Mouse (Mus musculus): ENCODE measurements around the gene Lyg2. TPM values are rescaled to one million over a fixed set of nuclear protein-coding genes. Genes with fewer than 3 reads are reported as not detected.

Gene Lyg2
- polyA plus RNA-seq, 1 experiment from 2014 or later, result not detected

GRCm38 (mm10) chr1:37931806-37932205 lies 15.5 kb upstream of the Lyg2 start:
- H3K9ac ChIP-seq (ENCODE audit: low read length), result no peak overlapping the region
- H3K27ac ChIP-seq (ENCODE audit: low read depth), result no peak overlapping the region
- H3K4me2 ChIP-seq (ENCODE audit: low read length), result no peak overlapping the region
- 21% methylated on average over 3 of the region's 3 CpGs for WGBS
- no peaks in the 10 kb centered on the region for H3K27me3 ChIP-seq (replicated peaks; ENCODE audit: control insufficient read depth, insufficient read depth, low read length)
- H3K4me3 ChIP-seq (ENCODE audit: low read depth, low read length), result no peak overlapping the region
- DNase-seq (ENCODE audit: low spot score), result no peak
- H3K36me3 ChIP-seq (ENCODE audit: control insufficient read depth, insufficient read depth, low read length), result no peaks in the 10 kb centered on the region
- H3K4me1 ChIP-seq (replicated peaks; ENCODE audit: control insufficient read depth, insufficient read depth, low read length), result no peaks in the 10 kb centered on the region
- peak; percentile 62 for ATAC-seq (replicated peaks; ENCODE audit: low FRiP score, low TSS enrichment, low read depth)
- no peaks in the 10 kb centered on the region for H3K9me3 ChIP-seq (ENCODE audit: control insufficient read depth, low read length)

- Histone ChIP-seq H3K9me3 (ENCODE audit: control insufficient read depth, low read length) (no peaks in the 10 kb centered on the region), H3K9ac (ENCODE audit: low read length) (no peak overlapping the region), H3K27ac (ENCODE audit: low read depth) (no peak overlapping the region), H3K36me3 (ENCODE audit: control insufficient read depth, insufficient read depth, low read length) (no peaks in the 10 kb centered on the region), H3K4me1 (replicated peaks; ENCODE audit: control insufficient read depth, insufficient read depth, low read length) (no peaks in the 10 kb centered on the region), H3K4me2 (ENCODE audit: low read length) (no peak overlapping the region), H3K4me3 (ENCODE audit: low read depth, low read length) (no peak overlapping the region), H3K27me3 (replicated peaks; ENCODE audit: control insufficient read depth, insufficient read depth, low read length) (no peaks in the 10 kb centered on the region)
- DNase-seq (ENCODE audit: low spot score) (no peak), ATAC-seq (replicated peaks; ENCODE audit: low FRiP score, low TSS enrichment, low read depth) (no peak)
- WGBS, result 81% methylated on average over 8 of the region's 8 CpGs
Observed at GRCm38 (mm10) chr1:37925971-37926370, 9.7 kb upstream of the Lyg2 start.

GRCm38 (mm10) chr1:37922536-37922935 lies 6.2 kb upstream of the Lyg2 start:
- 64% methylated on average over 8 of the region's 8 CpGs for WGBS
- ATAC-seq (replicated peaks; ENCODE audit: low FRiP score, low TSS enrichment, low read depth), result no peak
- Histone ChIP-seq H3K4me1 (replicated peaks; ENCODE audit: control insufficient read depth, insufficient read depth, low read length) (no peaks in the 10 kb centered on the region), H3K27ac (ENCODE audit: low read depth) (no peak overlapping the region), H3K27me3 (replicated peaks; ENCODE audit: control insufficient read depth, insufficient read depth, low read length) (no peaks in the 10 kb centered on the region), H3K9ac (ENCODE audit: low read length) (no peak overlapping the region), H3K9me3 (ENCODE audit: control insufficient read depth, low read length) (no peaks in the 10 kb centered on the region), H3K4me3 (ENCODE audit: low read depth, low read length) (no peak overlapping the region), H3K4me2 (ENCODE audit: low read length) (no peak overlapping the region), H3K36me3 (ENCODE audit: control insufficient read depth, insufficient read depth, low read length) (no peaks in the 10 kb centered on the region)
- DNase-seq (ENCODE audit: low spot score), result no peak

- Histone ChIP-seq H3K36me3 (ENCODE audit: control insufficient read depth, insufficient read depth, low read length) (no peaks in the 10 kb centered on the region), H3K27me3 (replicated peaks; ENCODE audit: control insufficient read depth, insufficient read depth, low read length) (no peaks in the 10 kb centered on the region), H3K4me3 (ENCODE audit: low read depth, low read length) (no peak overlapping the region), H3K4me1 (replicated peaks; ENCODE audit: control insufficient read depth, insufficient read depth, low read length) (no peaks in the 10 kb centered on the region), H3K9me3 (ENCODE audit: control insufficient read depth, low read length) (no peaks in the 10 kb centered on the region), H3K4me2 (ENCODE audit: low read length) (no peak overlapping the region), H3K27ac (ENCODE audit: low read depth) (no peak overlapping the region), H3K9ac (ENCODE audit: low read length) (no peak overlapping the region)
- ATAC-seq (replicated peaks; ENCODE audit: low FRiP score, low TSS enrichment, low read depth) (no peak), DNase-seq (ENCODE audit: low spot score) (no peak)
- 49% methylated on average over 6 of the region's 6 CpGs for WGBS
Observed at GRCm38 (mm10) chr1:37918096-37918495, 1.8 kb upstream of the Lyg2 start.

GRCm38 (mm10) chr1:37917666-37918065 lies 1.4 kb upstream of the Lyg2 start:
- no peak for DNase-seq (ENCODE audit: low spot score)
- H3K27me3 ChIP-seq (replicated peaks; ENCODE audit: control insufficient read depth, insufficient read depth, low read length), result no peaks in the 10 kb centered on the region
- no peaks in the 10 kb centered on the region for H3K9me3 ChIP-seq (ENCODE audit: control insufficient read depth, low read length)
- no peaks in the 10 kb centered on the region for H3K4me1 ChIP-seq (replicated peaks; ENCODE audit: control insufficient read depth, insufficient read depth, low read length)
- 48% methylated on average over 13 of the region's 13 CpGs for WGBS
- H3K36me3 ChIP-seq (ENCODE audit: control insufficient read depth, insufficient read depth, low read length), result no peaks in the 10 kb centered on the region
- no peak overlapping the region for H3K4me2 ChIP-seq (ENCODE audit: low read length)
- no peak overlapping the region for H3K9ac ChIP-seq (ENCODE audit: low read length)
- no peak overlapping the region for H3K4me3 ChIP-seq (ENCODE audit: low read depth, low read length)
- no peak for ATAC-seq (replicated peaks; ENCODE audit: low FRiP score, low TSS enrichment, low read depth)
- H3K27ac ChIP-seq (ENCODE audit: low read depth), result no peak overlapping the region

GRCm38 (mm10) chr1:37912751-37913150 lies 3.5 kb downstream of the Lyg2 start:
- Histone ChIP-seq H3K27ac (ENCODE audit: low read depth) (no peak overlapping the region), H3K4me2 (ENCODE audit: low read length) (no peak overlapping the region), H3K9ac (ENCODE audit: low read length) (no peak overlapping the region), H3K36me3 (ENCODE audit: control insufficient read depth, insufficient read depth, low read length) (no peaks in the 10 kb centered on the region), H3K4me1 (replicated peaks; ENCODE audit: control insufficient read depth, insufficient read depth, low read length) (no peaks in the 10 kb centered on the region), H3K9me3 (ENCODE audit: control insufficient read depth, low read length) (no peaks in the 10 kb centered on the region), H3K4me3 (ENCODE audit: low read depth, low read length) (no peak overlapping the region), H3K27me3 (replicated peaks; ENCODE audit: control insufficient read depth, insufficient read depth, low read length) (no peaks in the 10 kb centered on the region)
- ATAC-seq (replicated peaks; ENCODE audit: low FRiP score, low TSS enrichment, low read depth), result no peak
- no peak for DNase-seq (ENCODE audit: low spot score)
- WGBS, result 82% methylated on average over 2 of the region's 2 CpGs

- H3K27ac ChIP-seq (ENCODE audit: low read depth), result no peak overlapping the region
- DNase-seq (ENCODE audit: low spot score) (no peak), ATAC-seq (replicated peaks; ENCODE audit: low FRiP score, low TSS enrichment, low read depth) (0 out of 2 replicates have a peak, but pooled peaks have one; percentile 15)
- no peak overlapping the region for H3K9ac ChIP-seq (ENCODE audit: low read length)
- no peak overlapping the region for H3K4me2 ChIP-seq (ENCODE audit: low read length)
- H3K27me3 ChIP-seq (replicated peaks; ENCODE audit: control insufficient read depth, insufficient read depth, low read length), result no peaks in the 10 kb centered on the region
- H3K4me1 ChIP-seq (replicated peaks; ENCODE audit: control insufficient read depth, insufficient read depth, low read length), result no peaks in the 10 kb centered on the region
- no peaks in the 10 kb centered on the region for H3K9me3 ChIP-seq (ENCODE audit: control insufficient read depth, low read length)
- WGBS, result 32% methylated on average over 6 of the region's 6 CpGs
- H3K36me3 ChIP-seq (ENCODE audit: control insufficient read depth, insufficient read depth, low read length), result peaks cover 17% of the 10 kb centered on the region
- H3K4me3 ChIP-seq (ENCODE audit: low read depth, low read length), result no peak overlapping the region
Observed at GRCm38 (mm10) chr1:37903178-37903577, 13.1 kb downstream of the Lyg2 start.

- H3K4me1 ChIP-seq (replicated peaks; ENCODE audit: control insufficient read depth, insufficient read depth, low read length), result no peaks in the 10 kb centered on the region
- H3K4me2 ChIP-seq (ENCODE audit: low read length), result no peak overlapping the region
- H3K9ac ChIP-seq (ENCODE audit: low read length), result no peak overlapping the region
- H3K27ac ChIP-seq (ENCODE audit: low read depth), result no peak overlapping the region
- 53% methylated on average over 6 of the region's 6 CpGs for WGBS
- ATAC-seq (replicated peaks; ENCODE audit: low FRiP score, low TSS enrichment, low read depth), result no peak
- H3K36me3 ChIP-seq (ENCODE audit: control insufficient read depth, insufficient read depth, low read length), result peaks cover 41% of the 10 kb centered on the region
- no peak overlapping the region for H3K4me3 ChIP-seq (ENCODE audit: low read depth, low read length)
- H3K9me3 ChIP-seq (ENCODE audit: control insufficient read depth, low read length), result no peaks in the 10 kb centered on the region
- H3K27me3 ChIP-seq (replicated peaks; ENCODE audit: control insufficient read depth, insufficient read depth, low read length), result no peaks in the 10 kb centered on the region
- DNase-seq (ENCODE audit: low spot score), result no peak
Observed at GRCm38 (mm10) chr1:37900288-37900687, 16.0 kb downstream of the Lyg2 start.

GRCm38 (mm10) chr1:37899816-37900215 lies 16.5 kb downstream of the Lyg2 start:
- no peak for DNase-seq (ENCODE audit: low spot score)
- no peaks in the 10 kb centered on the region for H3K27me3 ChIP-seq (replicated peaks; ENCODE audit: control insufficient read depth, insufficient read depth, low read length)
- no peaks in the 10 kb centered on the region for H3K4me1 ChIP-seq (replicated peaks; ENCODE audit: control insufficient read depth, insufficient read depth, low read length)
- ATAC-seq (replicated peaks; ENCODE audit: low FRiP score, low TSS enrichment, low read depth), result no peak
- no peak overlapping the region for H3K9ac ChIP-seq (ENCODE audit: low read length)
- no peak overlapping the region for H3K4me3 ChIP-seq (ENCODE audit: low read depth, low read length)
- H3K4me2 ChIP-seq (ENCODE audit: low read length), result no peak overlapping the region
- H3K36me3 ChIP-seq (ENCODE audit: control insufficient read depth, insufficient read depth, low read length), result peaks cover 46% of the 10 kb centered on the region
- no peaks in the 10 kb centered on the region for H3K9me3 ChIP-seq (ENCODE audit: control insufficient read depth, low read length)
- H3K27ac ChIP-seq (ENCODE audit: low read depth), result no peak overlapping the region
- 72% methylated on average over 4 of the region's 4 CpGs for WGBS
